Mouse (Mus musculus): Measurements from ENCODE around the gene Wasf1. TPM values are rescaled to one million over a fixed set of nuclear protein-coding genes. Genes with fewer than 3 reads are reported as not detected.

The Wasf1 gene
- total and polyA plus RNA-seq, 2 experiments from 2014 or later = 25.7 to 104 TPM

DNA sequence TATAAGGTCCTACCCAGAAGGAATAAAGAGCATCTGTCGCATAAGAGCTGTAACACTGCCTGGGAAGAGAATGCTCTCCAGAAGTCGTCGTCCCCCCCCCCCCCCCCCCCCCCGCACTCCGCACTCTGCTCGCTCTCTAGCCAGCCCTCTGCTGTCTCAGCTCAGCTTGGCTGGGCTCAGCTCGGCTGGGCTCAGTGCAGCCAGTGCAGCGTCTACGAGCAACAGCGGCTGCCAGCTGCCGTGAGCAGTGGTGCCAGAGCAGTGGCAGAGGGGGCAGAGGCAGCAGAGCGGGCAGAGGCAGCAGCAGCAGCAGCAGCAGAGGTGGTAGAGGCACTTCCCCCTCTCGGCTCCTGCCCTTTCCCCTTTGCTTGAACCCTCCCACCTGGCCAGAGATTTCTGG, 102.1 kb downstream of the Wasf1 start:
- Histone ChIP-seq H3K4me2 (ENCODE audit: low read depth, low read length) (peak overlapping the region; percentile 18; the same call in 1 of the 2 replicates), H3K27ac (no peak overlapping the region), H3K27me3 (ENCODE audit: insufficient read depth, low read length) (no peaks in the 10 kb centered on the region), H3K4me1 (ENCODE audit: insufficient read depth, low read length) (no peaks in the 10 kb centered on the region), H3K36me3 (ENCODE audit: insufficient read depth, low read length) (no peaks in the 10 kb centered on the region), H3K9ac (replicated peaks; ENCODE audit: low read length) (no peak overlapping the region), H3K9me3 (ENCODE audit: low read length) (no peaks in the 10 kb centered on the region), H3K4me3 (ENCODE audit: low read length) (no peak overlapping the region)
- WGBS = 11% methylated on average over 10 of the region's 13 CpGs
- TF ChIP-seq CTCF (IDR thresholded peaks at IDR 0.05; ENCODE audit: low read depth) = peak; percentile 29
- peak; percentile 77 for DNase-seq (ENCODE audit: low spot score)
- ATAC-seq = peak; percentile 92

Other genes starting within 250 kb of the Wasf1 start
- 0.14 TPM in 1 of 2 replicates, not detected in the other for gene Mettl24, start 200.2 kb upstream of the Wasf1 start, total RNA-seq (2014; rRNA removed)
- 1.1 TPM in 2 replicates for gene Mettl24, start 200.2 kb upstream of the Wasf1 start, polyA plus RNA-seq (2015; fragmentation: Nextera tagmentation; extraction: Ambion mirVana)
- 15.7 and 17.5 TPM in 2 replicates for gene Cdc40, start 164 bp upstream of the Wasf1 start, total RNA-seq (2014; rRNA removed)
- gene Cdc40, start 164 bp upstream of the Wasf1 start, polyA plus RNA-seq (2015; fragmentation: Nextera tagmentation; extraction: Ambion mirVana) = 13.4 and 16.0 TPM in 2 replicates
- gene Gpr6, start 188.8 kb downstream of the Wasf1 start, total RNA-seq (2014; rRNA removed) = 2.1 and 2.4 TPM in 2 replicates
- gene Gpr6, start 188.8 kb downstream of the Wasf1 start, polyA plus RNA-seq (2015; fragmentation: Nextera tagmentation; extraction: Ambion mirVana) = 0.64 and 0.90 TPM in 2 replicates

Data from hindbrain, postnatal 0 days (tissue).